Mouse (Mus musculus): Measurements from ENCODE around the gene Tmem25. TPM values are rescaled to one million over a fixed set of nuclear protein-coding genes. Genes with fewer than 3 reads are reported as not detected.

Tmem25 gene
- total RNA-seq (2014; rRNA removed) (29.9 and 32.6 TPM in 2 replicates), polyA plus RNA-seq (2015; fragmentation: Nextera tagmentation; extraction: Ambion mirVana) (25.9 and 30.1 TPM in 2 replicates)

DNA sequence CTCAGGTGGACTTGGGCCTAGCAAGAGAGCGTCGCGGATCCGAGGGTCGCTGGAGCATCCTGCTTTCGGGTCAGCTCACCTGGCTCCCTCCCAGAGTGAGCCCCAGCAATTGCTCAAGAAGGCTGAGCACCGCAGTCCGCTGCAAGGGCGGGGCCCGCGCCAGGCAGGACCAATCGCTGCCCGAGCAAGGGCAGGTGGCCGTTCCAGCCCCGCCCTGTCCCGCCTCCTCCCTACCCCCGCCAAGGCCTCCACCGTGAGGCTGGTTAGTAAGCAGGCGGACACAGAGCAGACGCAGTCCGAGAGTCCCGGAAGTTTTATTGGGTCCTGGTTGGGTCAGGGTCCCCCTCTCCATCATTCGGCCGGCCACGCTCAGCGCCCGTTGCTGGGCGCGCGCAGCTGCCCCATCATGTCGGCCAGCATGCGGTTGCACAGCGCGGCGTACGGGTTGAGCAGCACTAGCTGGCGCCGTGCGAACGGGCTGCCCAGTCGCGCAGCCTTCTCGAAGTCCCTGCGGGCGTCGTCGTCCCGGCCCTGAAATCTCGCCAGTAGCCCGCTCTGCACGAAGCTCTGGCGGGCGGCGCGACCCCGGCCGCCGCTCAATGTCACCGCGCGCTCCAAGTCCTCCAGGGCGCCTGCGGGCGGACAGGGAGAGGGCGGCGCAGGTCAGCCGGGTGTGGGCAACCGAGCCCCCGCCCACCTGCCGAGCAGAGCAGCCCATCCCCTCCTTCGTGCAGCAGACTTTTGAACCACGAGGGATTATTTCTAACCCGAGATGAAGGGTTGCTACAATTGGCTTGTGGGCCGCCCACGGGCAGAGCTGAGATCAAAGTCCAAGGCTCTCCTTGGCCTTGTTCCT is at the start of gene Tmem25:
Gene Tmem25, minus strand, starts transcription at position 206 of the 856 bp plus-strand sequence.
- H3K9ac ChIP-seq (replicated peaks; ENCODE audit: low read length, poor library complexity, severe bottlenecking): peak within 1 kb of the TSS; percentile 66

GRCm38 (mm10) chr9:44847446-44847845 is 48.3 kb upstream of the Tmem25 start:
- ATAC-seq (ENCODE audit: low FRiP score) (no peak), DNase-seq (ENCODE audit: low spot score) (no peak)
- H3K9ac ChIP-seq (replicated peaks; ENCODE audit: low read length, poor library complexity, severe bottlenecking): no peak overlapping the region
- no peaks in the 10 kb centered on the region for H3K27me3 ChIP-seq (ENCODE audit: insufficient read depth, low read length)
- H3K27ac ChIP-seq (ENCODE audit: low read depth, low read length): no peak overlapping the region
- 83% methylated on average over 6 of the region's 6 CpGs for WGBS
- TF ChIP-seq CTCF (IDR thresholded peaks at IDR 0.05): no peak
- no peak overlapping the region for H3K4me3 ChIP-seq (ENCODE audit: low read depth, low read length)
- no peaks in the 10 kb centered on the region for H3K4me1 ChIP-seq (ENCODE audit: insufficient read depth, low read length)
- H3K4me2 ChIP-seq (ENCODE audit: low read depth, low read length, poor library complexity, severe bottlenecking): no peak overlapping the region
- peaks cover 59% of the 10 kb centered on the region for H3K36me3 ChIP-seq (ENCODE audit: insufficient read depth, low read length)
- H3K9me3 ChIP-seq (ENCODE audit: low read length): no peaks in the 10 kb centered on the region

More for the DNA sequence above, at the start of gene Tmem25:
- ATAC-seq (ENCODE audit: low FRiP score) (peak; percentile 93), DNase-seq (ENCODE audit: low spot score) (peak; percentile 92)
- no peaks in the 10 kb centered on the region for H3K27me3 ChIP-seq (ENCODE audit: insufficient read depth, low read length)
- H3K4me2 ChIP-seq (ENCODE audit: low read depth, low read length, poor library complexity, severe bottlenecking): peak within 1 kb of the TSS; percentile 94
- peak within 1 kb of the TSS; percentile 57 for H3K4me3 ChIP-seq (ENCODE audit: low read depth, low read length)
- H3K36me3 ChIP-seq (ENCODE audit: insufficient read depth, low read length): peaks cover 19% of the 10 kb centered on the region; the same call in 1 of the 2 replicates
- H3K4me1 ChIP-seq (ENCODE audit: insufficient read depth, low read length): no peaks in the 10 kb centered on the region
- no peak for TF ChIP-seq CTCF (IDR thresholded peaks at IDR 0.05)
- peak within 1 kb of the TSS; percentile 69 for H3K27ac ChIP-seq (ENCODE audit: low read depth, low read length)
- no peaks in the 10 kb centered on the region for H3K9me3 ChIP-seq (ENCODE audit: low read length)
- under 1% methylated on average over 75 of the region's 75 CpGs for WGBS

DNA sequence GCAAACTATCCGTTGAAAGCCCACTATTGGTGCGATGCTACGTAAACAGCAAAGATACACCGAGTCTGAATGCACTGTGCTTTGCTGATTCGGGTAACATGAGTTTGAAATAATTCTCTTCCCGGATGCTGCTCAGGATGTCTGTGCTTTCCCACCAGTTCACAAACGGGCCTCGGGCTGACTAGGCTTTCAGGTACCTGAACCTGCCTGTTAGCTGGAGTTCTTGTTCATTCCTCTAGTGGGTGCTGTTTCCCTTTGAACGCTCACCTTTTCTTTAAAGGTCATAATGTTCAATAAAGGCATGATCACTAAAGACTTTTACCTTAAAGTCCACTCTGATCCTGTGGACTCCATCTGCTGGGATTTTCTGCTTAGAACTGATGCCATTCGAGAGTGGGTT is 42.1 kb upstream of the Tmem25 start:
- Histone ChIP-seq H3K4me1 (ENCODE audit: insufficient read depth, low read length) (no peaks in the 10 kb centered on the region), H3K9ac (replicated peaks; ENCODE audit: low read length, poor library complexity, severe bottlenecking) (no peak overlapping the region), H3K9me3 (ENCODE audit: low read length) (no peaks in the 10 kb centered on the region), H3K27me3 (ENCODE audit: insufficient read depth, low read length) (no peaks in the 10 kb centered on the region), H3K4me2 (ENCODE audit: low read depth, low read length, poor library complexity, severe bottlenecking) (no peak overlapping the region), H3K4me3 (ENCODE audit: low read depth, low read length) (no peak overlapping the region), H3K27ac (ENCODE audit: low read depth, low read length) (no peak overlapping the region), H3K36me3 (ENCODE audit: insufficient read depth, low read length) (peaks cover 64% of the 10 kb centered on the region)
- TF ChIP-seq CTCF (IDR thresholded peaks at IDR 0.05): peak; percentile 69
- DNase-seq (ENCODE audit: low spot score): peak; percentile 11
- WGBS: 87% methylated on average over 10 of the region's 10 CpGs
- no peak for ATAC-seq (ENCODE audit: low FRiP score)

- peak; percentile 84 for DNase-seq (ENCODE audit: low spot score)
- H3K9ac ChIP-seq (replicated peaks; ENCODE audit: low read length, poor library complexity, severe bottlenecking): no peak overlapping the region
- peak; percentile 83 for TF ChIP-seq CTCF (IDR thresholded peaks at IDR 0.05)
- 37% methylated on average over 7 of the region's 7 CpGs for WGBS
- no peaks in the 10 kb centered on the region for H3K27me3 ChIP-seq (ENCODE audit: insufficient read depth, low read length)
- no peaks in the 10 kb centered on the region for H3K4me1 ChIP-seq (ENCODE audit: insufficient read depth, low read length)
- no peaks in the 10 kb centered on the region for H3K9me3 ChIP-seq (ENCODE audit: low read length)
- H3K4me3 ChIP-seq (ENCODE audit: low read depth, low read length): no peak overlapping the region
- ATAC-seq (ENCODE audit: low FRiP score): no peak
- no peak overlapping the region for H3K27ac ChIP-seq (ENCODE audit: low read depth, low read length)
- H3K36me3 ChIP-seq (ENCODE audit: insufficient read depth, low read length): peaks cover 62% of the 10 kb centered on the region
- H3K4me2 ChIP-seq (ENCODE audit: low read depth, low read length, poor library complexity, severe bottlenecking): no peak overlapping the region
Measured at GRCm38 (mm10) chr9:44836439-44836838, 37.3 kb upstream of the Tmem25 start.

DNA sequence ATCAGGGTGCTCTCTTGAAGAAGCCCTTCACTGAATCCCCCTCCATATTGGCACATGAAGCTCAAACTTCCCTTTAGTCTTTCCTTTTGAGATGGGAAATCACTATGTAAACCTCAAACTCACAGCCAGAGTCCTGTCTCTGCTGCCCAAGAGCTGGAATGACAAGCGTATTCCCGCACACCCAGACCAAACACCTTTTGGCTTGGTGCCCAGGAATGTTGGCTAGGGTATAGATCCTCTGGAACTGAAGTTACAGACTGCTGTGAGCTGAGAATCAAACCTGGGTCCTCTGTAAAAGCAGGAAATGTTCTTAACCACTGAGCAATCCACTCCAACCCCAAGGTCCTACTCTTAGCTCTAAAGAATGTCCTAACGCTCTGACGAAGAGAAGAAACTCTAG is 33.2 kb upstream of the Tmem25 start:
- Histone ChIP-seq H3K4me1 (ENCODE audit: insufficient read depth, low read length) (no peaks in the 10 kb centered on the region), H3K27me3 (ENCODE audit: insufficient read depth, low read length) (no peaks in the 10 kb centered on the region), H3K9me3 (ENCODE audit: low read length) (no peaks in the 10 kb centered on the region), H3K4me3 (ENCODE audit: low read depth, low read length) (no peak overlapping the region), H3K4me2 (ENCODE audit: low read depth, low read length, poor library complexity, severe bottlenecking) (no peak overlapping the region), H3K36me3 (ENCODE audit: insufficient read depth, low read length) (peaks cover 71% of the 10 kb centered on the region), H3K9ac (replicated peaks; ENCODE audit: low read length, poor library complexity, severe bottlenecking) (no peak overlapping the region), H3K27ac (ENCODE audit: low read depth, low read length) (no peak overlapping the region)
- ATAC-seq (ENCODE audit: low FRiP score) (no peak), DNase-seq (ENCODE audit: low spot score) (no peak)
- WGBS: 79% methylated on average over 4 of the region's 4 CpGs
- no peak for TF ChIP-seq CTCF (IDR thresholded peaks at IDR 0.05)

DNA sequence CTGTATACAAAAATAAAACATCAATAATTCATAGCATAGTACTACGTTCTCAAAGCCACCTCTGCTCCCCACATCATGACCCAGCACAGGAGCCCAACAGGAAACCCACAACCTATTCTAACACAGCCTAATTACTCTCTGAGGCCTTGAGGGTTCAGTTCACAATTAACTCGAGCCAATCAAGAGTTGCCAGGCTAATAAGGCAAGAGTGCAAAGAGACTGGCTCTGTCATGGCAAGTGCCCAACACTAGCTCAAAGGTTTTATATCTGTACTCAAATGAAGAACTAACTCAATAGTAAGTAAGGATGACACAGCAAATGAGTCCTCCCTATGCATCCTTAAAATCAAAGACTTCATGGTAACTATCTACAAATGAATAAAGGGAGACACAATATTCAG is 31.4 kb upstream of the Tmem25 start:
- H3K9me3 ChIP-seq (ENCODE audit: low read length): no peaks in the 10 kb centered on the region
- no peaks in the 10 kb centered on the region for H3K27me3 ChIP-seq (ENCODE audit: insufficient read depth, low read length)
- whole genome bisulfite sequencing: 84% methylated on average over 2 of the region's 2 CpGs
- no peak overlapping the region for H3K4me2 ChIP-seq (ENCODE audit: low read depth, low read length, poor library complexity, severe bottlenecking)
- no peaks in the 10 kb centered on the region for H3K4me1 ChIP-seq (ENCODE audit: insufficient read depth, low read length)
- ATAC-seq (ENCODE audit: low FRiP score) (no peak), DNase-seq (ENCODE audit: low spot score) (no peak)
- H3K9ac ChIP-seq (replicated peaks; ENCODE audit: low read length, poor library complexity, severe bottlenecking): no peak overlapping the region
- H3K36me3 ChIP-seq (ENCODE audit: insufficient read depth, low read length): peaks cover 83% of the 10 kb centered on the region
- no peak overlapping the region for H3K4me3 ChIP-seq (ENCODE audit: low read depth, low read length)
- no peak for TF ChIP-seq CTCF (IDR thresholded peaks at IDR 0.05)
- H3K27ac ChIP-seq (ENCODE audit: low read depth, low read length): no peak overlapping the region

Measured in midbrain, postnatal 0 days (tissue).